Mouse (Mus musculus) neural tube, embryonic 13.5 days (tissue): ENCODE measurements around the gene Hist2h3c2. TPM values are rescaled to one million over a fixed set of nuclear protein-coding genes. Genes with fewer than 3 reads are reported as not detected.
A peak's percentile ranks its signal among the peaks of the same experiment; 100 is the strongest.
"Not testable (repeated sequence)": the region's sequence is repeated elsewhere in the genome, so short reads cannot be mapped to it uniquely, and the experiment has no call there.

Source experiments
- ATAC-seq: fragments of 200-750 bp; cut with Nextera tagmentation; 2 replicates; pipeline ENCODE4 v1.8.0; 2017; ENCODE audit warnings: low read depth, mild to moderate bottlenecking, moderate TSS enrichment, moderate library complexity
- H3K27ac ChIP-seq: fragments of 300-500 bp; sonication (generic); replicated peaks from 2 replicates; pipeline ENCODE4 v1.5.1; 2015; ENCODE audit warnings: moderate library complexity, mild to moderate bottlenecking, inconsistent platforms
- H3K27me3 ChIP-seq: fragments of 300-500 bp; sonication (generic); 2 replicates; pipeline ENCODE4 v1.6.1; 2015; ENCODE audit warnings: mild to moderate bottlenecking, inconsistent platforms
- H3K36me3 ChIP-seq: fragments of 300-500 bp; sonication (generic); 2 replicates; pipeline ENCODE4 v1.6.1; 2015; ENCODE audit warnings: mild to moderate bottlenecking, inconsistent platforms
- H3K4me1 ChIP-seq: fragments of 300-500 bp; sonication (generic); replicated peaks from 2 replicates; pipeline ENCODE4 v1.6.1; 2015; ENCODE audit warnings: inconsistent platforms
- H3K4me2 ChIP-seq: fragments of 300-500 bp; sonication (generic); 2 replicates; pipeline ENCODE4 v1.6.1; 2015; ENCODE audit warnings: inconsistent platforms, mild to moderate bottlenecking, moderate library complexity
- H3K4me3 ChIP-seq: fragments of 300-500 bp; sonication (generic); 2 replicates; pipeline ENCODE4 v1.5.1; 2015; ENCODE audit warnings: mild to moderate bottlenecking, inconsistent platforms
- H3K9ac ChIP-seq: fragments of 300-500 bp; sonication (generic); 2 replicates; pipeline ENCODE4 v1.6.1; 2015; ENCODE audit warnings: moderate library complexity, mild to moderate bottlenecking, inconsistent platforms
- H3K9me3 ChIP-seq: fragments of 300-500 bp; sonication (generic); 2 replicates; pipeline ENCODE4 v1.6.1; 2016; ENCODE audit warnings: inconsistent platforms
- WGBS: fragments of 180-500 bp; shearing (Covaris S2); methylation state at CpG from one replicate; pipeline ENCODE4 v1.1.7; 2015; 5-methylcytosine and 5-hydroxymethylcytosine counted together
- polyA plus RNA-seq: library from polyadenylated mRNA; unstranded; fragments of >200 nt; fragmentation: Nextera tagmentation; extraction: Ambion mirVana; gene quantifications from 2 replicates; pipeline ENCODE4 v1.2.1, GENCODE M21; 2015

Gene Hist2h3c2
- polyA plus RNA-seq, 1 experiment from 2014 or later, result 2.6 TPM

GRCm38 (mm10) chr3:96239949-96240798 is 1.2 kb upstream of the Hist2h3c2 start, which contains the start of gene Hist2h2aa2:
TSS of gene Hist2h2aa2 (minus strand) at chr3:96240276.
- not testable (repeated sequence) for H3K36me3 ChIP-seq, H3K9me3 ChIP-seq, H3K27me3 ChIP-seq
- Histone ChIP-seq H3K27ac (peak within 1 kb of the TSS; percentile 87), H3K4me3 (peak within 1 kb of the TSS; percentile 36), H3K4me1 (peaks cover 34% of the 10 kb centered on the region), H3K9ac (peak within 1 kb of the TSS; percentile 64), H3K4me2 (peak within 1 kb of the TSS; percentile 49)
- 5% methylated on average over 31 of the region's 85 CpGs for WGBS
- peak; percentile 92 for ATAC-seq

- Histone ChIP-seq H3K36me3 (no peaks in the 10 kb centered on the region), H3K4me3 (peak overlapping the region; percentile 34), H3K9ac (peak overlapping the region; percentile 66), H3K27ac (no peak overlapping the region), H3K4me1 (peaks cover 20% of the 10 kb centered on the region), H3K9me3 (no peaks in the 10 kb centered on the region), H3K27me3 (no peaks in the 10 kb centered on the region), H3K4me2 (peak overlapping the region; percentile 52)
- under 1% methylated on average over 12 of the region's 12 CpGs for WGBS
- ATAC-seq, result no peak
Measured at GRCm38 (mm10) chr3:96237904-96238511, 919 bp downstream of the Hist2h3c2 start.

- no peaks in the 10 kb centered on the region for H3K27me3 ChIP-seq
- no peaks in the 10 kb centered on the region for H3K9me3 ChIP-seq
- H3K4me3 ChIP-seq, result peak overlapping the region; percentile 34
- peak overlapping the region; percentile 66 for H3K9ac ChIP-seq
- peak overlapping the region; percentile 52 for H3K4me2 ChIP-seq
- H3K36me3 ChIP-seq, result no peaks in the 10 kb centered on the region
- ATAC-seq, result no peak
- H3K27ac ChIP-seq, result no peak overlapping the region
- 24% methylated on average over 7 of the region's 7 CpGs for WGBS
- H3K4me1 ChIP-seq, result peaks cover 20% of the 10 kb centered on the region
Measured at GRCm38 (mm10) chr3:96237335-96237903, 1.5 kb downstream of the Hist2h3c2 start.

GRCm38 (mm10) chr3:96236834-96237334 is 2.0 kb downstream of the Hist2h3c2 start:
- 82% methylated on average over 4 of the region's 4 CpGs for WGBS
- Histone ChIP-seq H3K4me2 (peak overlapping the region; percentile 52), H3K27ac (no peak overlapping the region), H3K4me1 (peaks cover 20% of the 10 kb centered on the region), H3K9ac (peak overlapping the region; percentile 66; the same call in 1 of the 2 replicates), H3K4me3 (peak overlapping the region; percentile 34), H3K27me3 (no peaks in the 10 kb centered on the region), H3K36me3 (no peaks in the 10 kb centered on the region), H3K9me3 (no peaks in the 10 kb centered on the region)
- ATAC-seq, result no peak

GRCm38 (mm10) chr3:96235836-96236235 is 3.1 kb downstream of the Hist2h3c2 start:
- no peaks in the 10 kb centered on the region for H3K27me3 ChIP-seq
- no peak overlapping the region for H3K27ac ChIP-seq
- no peak for ATAC-seq
- 74% methylated on average over 3 of the region's 3 CpGs for WGBS
- peaks cover 17% of the 10 kb centered on the region for H3K4me1 ChIP-seq
- H3K4me3 ChIP-seq, result no peak overlapping the region
- H3K4me2 ChIP-seq, result no peak overlapping the region
- no peak overlapping the region for H3K9ac ChIP-seq
- no peaks in the 10 kb centered on the region for H3K9me3 ChIP-seq
- no peaks in the 10 kb centered on the region for H3K36me3 ChIP-seq

GRCm38 (mm10) chr3:96234914-96235313 is 4.0 kb downstream of the Hist2h3c2 start:
- H3K27ac ChIP-seq, result no peak overlapping the region
- H3K27me3 ChIP-seq, result no peaks in the 10 kb centered on the region
- no peak overlapping the region for H3K9ac ChIP-seq
- H3K4me3 ChIP-seq, result no peak overlapping the region
- H3K9me3 ChIP-seq, result no peaks in the 10 kb centered on the region
- no peaks in the 10 kb centered on the region for H3K36me3 ChIP-seq
- H3K4me2 ChIP-seq, result no peak overlapping the region
- no peak for ATAC-seq
- peaks cover 15% of the 10 kb centered on the region for H3K4me1 ChIP-seq
- WGBS, result 90% methylated on average over 2 of the region's 2 CpGs

GRCm38 (mm10) chr3:96231758-96232120 is 7.2 kb downstream of the Hist2h3c2 start:
- no peak for ATAC-seq
- Histone ChIP-seq H3K4me3 (no peak overlapping the region), H3K27ac (no peak overlapping the region), H3K4me1 (no peaks in the 10 kb centered on the region), H3K9ac (no peak overlapping the region), H3K27me3 (no peaks in the 10 kb centered on the region), H3K36me3 (no peaks in the 10 kb centered on the region), H3K4me2 (no peak overlapping the region), H3K9me3 (no peaks in the 10 kb centered on the region)
- 64% methylated on average over 2 of the region's 2 CpGs for WGBS

- Histone ChIP-seq H3K9me3 (no peaks in the 10 kb centered on the region), H3K4me1 (no peaks in the 10 kb centered on the region), H3K27me3 (no peaks in the 10 kb centered on the region), H3K36me3 (no peaks in the 10 kb centered on the region), H3K4me3 (no peak overlapping the region), H3K4me2 (no peak overlapping the region), H3K9ac (no peak overlapping the region), H3K27ac (no peak overlapping the region)
- WGBS, result 78% methylated on average over 4 of the region's 4 CpGs
- ATAC-seq, result no peak
Measured at GRCm38 (mm10) chr3:96230910-96231757, 7.8 kb downstream of the Hist2h3c2 start.

GRCm38 (mm10) chr3:96230404-96230803 is 8.5 kb downstream of the Hist2h3c2 start:
- H3K27ac ChIP-seq, result no peak overlapping the region
- ATAC-seq, result no peak
- 0 out of 2 replicates have a peak, but pooled peaks cover 4% of the 10 kb centered on the region for H3K4me1 ChIP-seq
- no peak overlapping the region for H3K9ac ChIP-seq
- no peak overlapping the region for H3K4me2 ChIP-seq
- no peaks in the 10 kb centered on the region for H3K27me3 ChIP-seq
- 77% methylated on average over 2 of the region's 2 CpGs for WGBS
- H3K36me3 ChIP-seq, result no peaks in the 10 kb centered on the region
- H3K9me3 ChIP-seq, result no peaks in the 10 kb centered on the region
- H3K4me3 ChIP-seq, result no peak overlapping the region

GRCm38 (mm10) chr3:96228828-96229227 is 10.1 kb downstream of the Hist2h3c2 start:
- WGBS, result 68% methylated on average over 2 of the region's 2 CpGs
- H3K9me3 ChIP-seq, result no peaks in the 10 kb centered on the region
- H3K27me3 ChIP-seq, result no peaks in the 10 kb centered on the region
- H3K4me2 ChIP-seq, result no peak overlapping the region
- H3K4me3 ChIP-seq, result no peak overlapping the region
- H3K4me1 ChIP-seq, result 0 out of 2 replicates have a peak, but pooled peaks cover 10% of the 10 kb centered on the region
- H3K9ac ChIP-seq, result no peak overlapping the region
- H3K36me3 ChIP-seq, result no peaks in the 10 kb centered on the region
- no peak overlapping the region for H3K27ac ChIP-seq
- no peak for ATAC-seq

- no peak for ATAC-seq
- Histone ChIP-seq H3K27me3 (no peaks in the 10 kb centered on the region), H3K27ac (no peak overlapping the region), H3K9me3 (no peaks in the 10 kb centered on the region), H3K4me3 (no peak overlapping the region), H3K36me3 (no peaks in the 10 kb centered on the region), H3K9ac (no peak overlapping the region), H3K4me2 (no peak overlapping the region), H3K4me1 (peaks cover 25% of the 10 kb centered on the region)
- whole genome bisulfite sequencing, result 72% methylated on average over 8 of the region's 8 CpGs
Measured at GRCm38 (mm10) chr3:96226695-96227648, 12.0 kb downstream of the Hist2h3c2 start.
